Mouse (Mus musculus) heart, embryonic 15.5 days (tissue): ENCODE data around the gene Fyb. TPM values are rescaled to one million over a fixed set of nuclear protein-coding genes. Genes with fewer than 3 reads are reported as not detected.

ENCODE experiments used
- ATAC-seq: fragments of 200-750 bp; cut with Nextera tagmentation; replicated peaks from 2 replicates; pipeline ENCODE4 v1.8.0; 2017; ENCODE audit warnings: low read depth, moderate TSS enrichment; ENCODE audit not compliant: insufficient number of reproducible peaks, insufficient read depth, low FRiP score
- H3K27ac ChIP-seq: fragments of 300-500 bp; sonication (generic); 2 replicates; pipeline ENCODE4 v1.5.1; 2015; ENCODE audit warnings: mild to moderate bottlenecking, inconsistent platforms
- H3K27me3 ChIP-seq: fragments of 300-500 bp; sonication (generic); 2 replicates; pipeline ENCODE4 v1.6.1; 2015; ENCODE audit warnings: inconsistent platforms
- H3K36me3 ChIP-seq: fragments of 300-500 bp; sonication (generic); 2 replicates; pipeline ENCODE4 v1.6.1; 2015; ENCODE audit warnings: mild to moderate bottlenecking, inconsistent platforms
- H3K4me1 ChIP-seq: fragments of 300-500 bp; sonication (generic); replicated peaks from 2 replicates; pipeline ENCODE4 v1.6.1; 2015; ENCODE audit warnings: inconsistent platforms
- H3K4me2 ChIP-seq: fragments of 300-500 bp; sonication (generic); 2 replicates; pipeline ENCODE4 v1.6.1; 2015; ENCODE audit warnings: inconsistent platforms, mild to moderate bottlenecking, moderate library complexity
- H3K4me3 ChIP-seq: fragments of 300-500 bp; sonication (generic); 2 replicates; pipeline ENCODE4 v1.5.1; 2015; ENCODE audit warnings: mild to moderate bottlenecking, inconsistent platforms
- H3K9ac ChIP-seq: fragments of 300-500 bp; sonication (generic); 2 replicates; pipeline ENCODE4 v1.6.1; 2015; ENCODE audit warnings: mild to moderate bottlenecking, inconsistent platforms
- H3K9me3 ChIP-seq: fragments of 300-500 bp; sonication (generic); replicated peaks from 2 replicates; pipeline ENCODE4 v1.6.1; 2016; ENCODE audit warnings: inconsistent platforms
- WGBS: fragments of 180-500 bp; shearing (Covaris S2); methylation state at CpG from one replicate; pipeline ENCODE4 v1.1.7; 2015; ENCODE audit warnings: mixed read lengths; 5-methylcytosine and 5-hydroxymethylcytosine counted together
- polyA plus RNA-seq: library from polyadenylated mRNA; unstranded; fragments of >200 nt; fragmentation: Nextera tagmentation; extraction: Ambion mirVana; gene quantifications from 2 replicates; pipeline ENCODE4 v1.2.1, GENCODE M21; 2015

The Fyb gene
- polyA plus RNA-seq, 1 experiment from 2014 or later: 5.3 TPM

GRCm38 (mm10) chr15:6600314-6600713 lies 77.7 kb downstream of the Fyb start:
- ATAC-seq: no peak
- Histone ChIP-seq H3K27ac (no peak overlapping the region), H3K4me1 (no peaks in the 10 kb centered on the region), H3K4me2 (no peak overlapping the region), H3K9me3 (no peaks in the 10 kb centered on the region), H3K27me3 (no peaks in the 10 kb centered on the region), H3K4me3 (no peak overlapping the region), H3K9ac (no peak overlapping the region), H3K36me3 (no peaks in the 10 kb centered on the region)
- 65% methylated on average over 1 of the region's 1 CpGs for WGBS

- Histone ChIP-seq H3K9me3 (no peaks in the 10 kb centered on the region), H3K4me2 (no peak overlapping the region), H3K4me1 (no peaks in the 10 kb centered on the region), H3K4me3 (no peak overlapping the region), H3K9ac (no peak overlapping the region), H3K36me3 (no peaks in the 10 kb centered on the region), H3K27ac (no peak overlapping the region), H3K27me3 (no peaks in the 10 kb centered on the region)
- WGBS: 61% methylated on average over 6 of the region's 6 CpGs
- ATAC-seq: no peak
These were observed 78.7 kb downstream of the Fyb start for GRCm38 (mm10) chr15:6601330-6601729.

GRCm38 (mm10) chr15:6602003-6602402 lies 79.3 kb downstream of the Fyb start:
- Histone ChIP-seq H3K9me3 (no peaks in the 10 kb centered on the region), H3K4me3 (no peak overlapping the region), H3K4me1 (no peaks in the 10 kb centered on the region), H3K27ac (no peak overlapping the region), H3K4me2 (no peak overlapping the region), H3K9ac (no peak overlapping the region), H3K36me3 (no peaks in the 10 kb centered on the region), H3K27me3 (no peaks in the 10 kb centered on the region)
- ATAC-seq: no peak
- WGBS: 80% methylated on average over 4 of the region's 4 CpGs

GRCm38 (mm10) chr15:6610703-6611102 lies 88.0 kb downstream of the Fyb start:
- Histone ChIP-seq H3K36me3 (no peaks in the 10 kb centered on the region), H3K4me1 (no peaks in the 10 kb centered on the region), H3K4me3 (no peak overlapping the region), H3K27ac (no peak overlapping the region), H3K9me3 (no peaks in the 10 kb centered on the region), H3K9ac (no peak overlapping the region), H3K4me2 (no peak overlapping the region), H3K27me3 (no peaks in the 10 kb centered on the region)
- no peak for ATAC-seq
- 79% methylated on average over 5 of the region's 5 CpGs for WGBS

- Histone ChIP-seq H3K4me2 (no peak overlapping the region), H3K27me3 (no peaks in the 10 kb centered on the region), H3K36me3 (no peaks in the 10 kb centered on the region), H3K4me3 (no peak overlapping the region), H3K27ac (no peak overlapping the region), H3K9me3 (no peaks in the 10 kb centered on the region), H3K4me1 (no peaks in the 10 kb centered on the region), H3K9ac (no peak overlapping the region)
- no peak for ATAC-seq
- WGBS: 72% methylated on average over 3 of the region's 3 CpGs
These were observed 90.2 kb downstream of the Fyb start for GRCm38 (mm10) chr15:6612835-6613234.

GRCm38 (mm10) chr15:6616382-6617149 lies 93.9 kb downstream of the Fyb start:
- no peak overlapping the region for H3K9ac ChIP-seq
- no peaks in the 10 kb centered on the region for H3K4me1 ChIP-seq
- no peaks in the 10 kb centered on the region for H3K36me3 ChIP-seq
- WGBS: 65% methylated on average over 5 of the region's 5 CpGs
- no peak overlapping the region for H3K27ac ChIP-seq
- H3K27me3 ChIP-seq: no peaks in the 10 kb centered on the region
- ATAC-seq: no peak
- no peaks in the 10 kb centered on the region for H3K9me3 ChIP-seq
- no peak overlapping the region for H3K4me3 ChIP-seq
- H3K4me2 ChIP-seq: no peak overlapping the region

- Histone ChIP-seq H3K4me3 (no peak overlapping the region), H3K9me3 (no peaks in the 10 kb centered on the region), H3K9ac (no peak overlapping the region), H3K27ac (no peak overlapping the region), H3K27me3 (no peaks in the 10 kb centered on the region), H3K36me3 (no peaks in the 10 kb centered on the region), H3K4me2 (no peak overlapping the region), H3K4me1 (peaks cover 5% of the 10 kb centered on the region)
- no peak for ATAC-seq
- 87% methylated on average over 12 of the region's 12 CpGs for WGBS
These were observed 97.1 kb downstream of the Fyb start for GRCm38 (mm10) chr15:6619558-6620316.

GRCm38 (mm10) chr15:6622512-6622911 lies 99.9 kb downstream of the Fyb start:
- H3K27ac ChIP-seq: no peak overlapping the region
- ATAC-seq: no peak
- no peaks in the 10 kb centered on the region for H3K36me3 ChIP-seq
- no peak overlapping the region for H3K9ac ChIP-seq
- no peaks in the 10 kb centered on the region for H3K9me3 ChIP-seq
- WGBS: 3% methylated on average over 5 of the region's 5 CpGs
- H3K4me1 ChIP-seq: peaks cover 14% of the 10 kb centered on the region
- no peak overlapping the region for H3K4me2 ChIP-seq
- H3K27me3 ChIP-seq: no peaks in the 10 kb centered on the region
- no peak overlapping the region for H3K4me3 ChIP-seq

- Histone ChIP-seq H3K27me3 (no peaks in the 10 kb centered on the region), H3K36me3 (no peaks in the 10 kb centered on the region), H3K4me3 (no peak overlapping the region), H3K27ac (no peak overlapping the region), H3K9ac (no peak overlapping the region), H3K4me1 (peaks cover 14% of the 10 kb centered on the region), H3K9me3 (no peaks in the 10 kb centered on the region), H3K4me2 (no peak overlapping the region)
- no peak for ATAC-seq
- 60% methylated on average over 8 of the region's 8 CpGs for WGBS
These were observed 101.0 kb downstream of the Fyb start for GRCm38 (mm10) chr15:6623529-6624228.

- H3K27me3 ChIP-seq: no peaks in the 10 kb centered on the region
- H3K27ac ChIP-seq: no peak overlapping the region
- no peaks in the 10 kb centered on the region for H3K36me3 ChIP-seq
- peaks cover 14% of the 10 kb centered on the region for H3K4me1 ChIP-seq
- ATAC-seq: no peak
- peak overlapping the region; percentile 17 for H3K4me3 ChIP-seq
- no peaks in the 10 kb centered on the region for H3K9me3 ChIP-seq
- H3K9ac ChIP-seq: no peak overlapping the region
- 24% methylated on average over 18 of the region's 18 CpGs for WGBS
- peak overlapping the region; percentile 55 for H3K4me2 ChIP-seq
These were observed 101.9 kb downstream of the Fyb start for GRCm38 (mm10) chr15:6624365-6625182.

- no peak for ATAC-seq
- Histone ChIP-seq H3K27ac (no peak overlapping the region), H3K9ac (no peak overlapping the region), H3K27me3 (no peaks in the 10 kb centered on the region), H3K4me1 (peaks cover 14% of the 10 kb centered on the region), H3K4me2 (peak overlapping the region; percentile 55), H3K4me3 (peak overlapping the region; percentile 33), H3K9me3 (no peaks in the 10 kb centered on the region), H3K36me3 (no peaks in the 10 kb centered on the region)
- 6% methylated on average over 6 of the region's 6 CpGs for WGBS
These were observed 103.0 kb downstream of the Fyb start for GRCm38 (mm10) chr15:6625607-6626033.
